Mouse (Mus musculus): ENCODE measurements at regions not wholly inside any gene's neighbourhood (a gene's known extent, or its start where the extent isn't known, plus 50 kb on each side); places are given as distances from the start of the nearest gene placed in this dataset.

GRCm38 (mm10) chr2:101433141-101433895 is 191.2 kb upstream of the Rag2 start:
- no peak overlapping the region for H3K4me3 ChIP-seq (replicated peaks; ENCODE audit: low read length)
- 78% methylated on average over 8 of the region's 8 CpGs for WGBS
- TF ChIP-seq POLR2A (IDR thresholded peaks at IDR 0.05; ENCODE audit: borderline replicate concordance, extremely low read depth, insufficient read depth, insufficient read length) = no peak
- H3K27me3 ChIP-seq (ENCODE audit: control insufficient read depth, insufficient read depth, low read length) = no peaks in the 10 kb centered on the region
- H3K9ac ChIP-seq (ENCODE audit: low read depth, low read length, severe bottlenecking) = no peak overlapping the region
- H3K4me1 ChIP-seq (ENCODE audit: control insufficient read depth, insufficient read depth, low read length) = no peaks in the 10 kb centered on the region
- DNase-seq (ENCODE audit: low spot score) (no peak), ATAC-seq (ENCODE audit: low FRiP score, low read depth) (no peak)
- H3K27ac ChIP-seq (replicated peaks; ENCODE audit: low read depth, low read length) = no peak overlapping the region
- H3K4me2 ChIP-seq (replicated peaks; ENCODE audit: low read depth, low read length, severe bottlenecking) = no peak overlapping the region
- no peaks in the 10 kb centered on the region for H3K9me3 ChIP-seq (ENCODE audit: control insufficient read depth, low read length)
- no peaks in the 10 kb centered on the region for H3K36me3 ChIP-seq (ENCODE audit: control insufficient read depth, insufficient read depth, low read length)

- H3K4me2 ChIP-seq (replicated peaks; ENCODE audit: low read depth, low read length, severe bottlenecking) = no peak overlapping the region
- TF ChIP-seq POLR2A (IDR thresholded peaks at IDR 0.05; ENCODE audit: borderline replicate concordance, extremely low read depth, insufficient read depth, insufficient read length) = no peak
- 49% methylated on average over 5 of the region's 5 CpGs for WGBS
These were observed 184.3 kb upstream of the Rag2 start for GRCm38 (mm10) chr2:101440231-101440630.

GRCm38 (mm10) chr2:101441081-101441630 is 183.4 kb upstream of the Rag2 start:
- Histone ChIP-seq H3K36me3 (ENCODE audit: control insufficient read depth, insufficient read depth, low read length) (no peaks in the 10 kb centered on the region), H3K4me1 (ENCODE audit: control insufficient read depth, insufficient read depth, low read length) (no peaks in the 10 kb centered on the region), H3K9ac (ENCODE audit: low read depth, low read length, severe bottlenecking) (no peak overlapping the region), H3K4me2 (replicated peaks; ENCODE audit: low read depth, low read length, severe bottlenecking) (no peak overlapping the region), H3K27me3 (ENCODE audit: control insufficient read depth, insufficient read depth, low read length) (no peaks in the 10 kb centered on the region), H3K9me3 (ENCODE audit: control insufficient read depth, low read length) (no peaks in the 10 kb centered on the region), H3K4me3 (replicated peaks; ENCODE audit: low read length) (no peak overlapping the region), H3K27ac (replicated peaks; ENCODE audit: low read depth, low read length) (no peak overlapping the region)
- WGBS = 78% methylated on average over 5 of the region's 5 CpGs
- DNase-seq (ENCODE audit: low spot score) (no peak), ATAC-seq (ENCODE audit: low FRiP score, low read depth) (no peak)
- no peak for TF ChIP-seq POLR2A (IDR thresholded peaks at IDR 0.05; ENCODE audit: borderline replicate concordance, extremely low read depth, insufficient read depth, insufficient read length)

More at GRCm38 (mm10) chr2:101440231-101440630, 184.3 kb upstream of the Rag2 start:
- Histone ChIP-seq H3K9me3 (ENCODE audit: control insufficient read depth, low read length) (no peaks in the 10 kb centered on the region), H3K9ac (ENCODE audit: low read depth, low read length, severe bottlenecking) (no peak overlapping the region), H3K36me3 (ENCODE audit: control insufficient read depth, insufficient read depth, low read length) (no peaks in the 10 kb centered on the region), H3K4me3 (replicated peaks; ENCODE audit: low read length) (no peak overlapping the region), H3K27ac (replicated peaks; ENCODE audit: low read depth, low read length) (no peak overlapping the region), H3K27me3 (ENCODE audit: control insufficient read depth, insufficient read depth, low read length) (no peaks in the 10 kb centered on the region), H3K4me1 (ENCODE audit: control insufficient read depth, insufficient read depth, low read length) (no peaks in the 10 kb centered on the region)
- ATAC-seq (ENCODE audit: low FRiP score, low read depth) = no peak
- DNase-seq (ENCODE audit: low spot score) = no peak

DNA sequence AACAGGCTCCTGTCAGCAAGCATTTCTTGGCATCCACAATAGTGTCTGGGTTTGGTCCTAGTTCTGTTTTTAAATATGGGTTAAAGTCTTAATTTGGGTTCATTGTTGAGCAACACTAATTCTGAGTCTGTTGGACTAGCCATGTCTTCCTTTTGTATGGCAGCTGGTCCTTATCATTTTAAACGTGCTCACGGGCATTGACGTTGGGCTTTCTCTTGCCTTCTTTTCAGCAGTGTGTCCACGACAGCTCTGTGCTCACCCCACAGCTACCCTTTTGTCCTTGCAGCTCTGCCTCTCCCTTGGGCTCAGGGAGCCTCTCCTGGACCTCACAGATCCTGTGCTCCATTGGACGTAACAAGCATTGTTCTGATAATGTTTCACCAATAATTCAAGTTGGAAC is 168.9 kb upstream of the Rag2 start:
- Histone ChIP-seq H3K4me1 (ENCODE audit: control insufficient read depth, insufficient read depth, low read length) (no peaks in the 10 kb centered on the region), H3K36me3 (ENCODE audit: control insufficient read depth, insufficient read depth, low read length) (no peaks in the 10 kb centered on the region), H3K4me2 (replicated peaks; ENCODE audit: low read depth, low read length, severe bottlenecking) (no peak overlapping the region), H3K9me3 (ENCODE audit: control insufficient read depth, low read length) (no peaks in the 10 kb centered on the region), H3K9ac (ENCODE audit: low read depth, low read length, severe bottlenecking) (no peak overlapping the region), H3K27ac (replicated peaks; ENCODE audit: low read depth, low read length) (no peak overlapping the region), H3K4me3 (replicated peaks; ENCODE audit: low read length) (no peak overlapping the region), H3K27me3 (ENCODE audit: control insufficient read depth, insufficient read depth, low read length) (no peaks in the 10 kb centered on the region)
- 88% methylated on average over 5 of the region's 5 CpGs for WGBS
- DNase-seq (ENCODE audit: low spot score) (no peak), ATAC-seq (ENCODE audit: low FRiP score, low read depth) (no peak)
- no peak for TF ChIP-seq POLR2A (IDR thresholded peaks at IDR 0.05; ENCODE audit: borderline replicate concordance, extremely low read depth, insufficient read depth, insufficient read length)

- Histone ChIP-seq H3K27ac (replicated peaks; ENCODE audit: low read depth, low read length) (no peak overlapping the region), H3K4me2 (replicated peaks; ENCODE audit: low read depth, low read length, severe bottlenecking) (no peak overlapping the region), H3K4me1 (ENCODE audit: control insufficient read depth, insufficient read depth, low read length) (no peaks in the 10 kb centered on the region), H3K9ac (ENCODE audit: low read depth, low read length, severe bottlenecking) (no peak overlapping the region), H3K9me3 (ENCODE audit: control insufficient read depth, low read length) (no peaks in the 10 kb centered on the region), H3K4me3 (replicated peaks; ENCODE audit: low read length) (no peak overlapping the region), H3K36me3 (ENCODE audit: control insufficient read depth, insufficient read depth, low read length) (no peaks in the 10 kb centered on the region), H3K27me3 (ENCODE audit: control insufficient read depth, insufficient read depth, low read length) (no peaks in the 10 kb centered on the region)
- DNase-seq (ENCODE audit: low spot score) = no peak
- 77% methylated on average over 1 of the region's 1 CpGs for WGBS
- ATAC-seq (ENCODE audit: low FRiP score, low read depth) = no peak
- no peak for TF ChIP-seq POLR2A (IDR thresholded peaks at IDR 0.05; ENCODE audit: borderline replicate concordance, extremely low read depth, insufficient read depth, insufficient read length)
These were observed 165.6 kb upstream of the Rag2 start for GRCm38 (mm10) chr2:101458959-101459358.

All from limb, embryonic 14.5 days (tissue).